Mouse (Mus musculus) myocyte (in vitro differentiated cells): Measurements from ENCODE around the gene Antxr1. TPM values are rescaled to one million over a fixed set of nuclear protein-coding genes. Genes with fewer than 3 reads are reported as not detected.

Experiments
- H3K27me3 ChIP-seq: one replicate; pipeline ENCODE4 v1.6.1; 2011; ENCODE audit not compliant: control insufficient read depth, insufficient read depth, insufficient read length
- H3K36me3 ChIP-seq: one replicate; pipeline ENCODE4 v1.6.1; 2011; ENCODE audit not compliant: control insufficient read depth, insufficient read depth
- H3K4me2 ChIP-seq: one replicate; pipeline ENCODE4 v1.6.1; 2011; ENCODE audit warnings: low read depth, control low read depth
- H3K4me3 ChIP-seq: one replicate; pipeline ENCODE4 v1.5.1; 2011; ENCODE audit warnings: mild to moderate bottlenecking, control low read depth, moderate library complexity
- H3K79me2 ChIP-seq: one replicate; pipeline ENCODE4 v1.6.1; 2011; ENCODE audit not compliant: control insufficient read depth, insufficient read depth
- H3ac ChIP-seq: one replicate; pipeline ENCODE4 v1.6.1; 2011; ENCODE audit not compliant: control insufficient read depth, insufficient read length
- CEBPB ChIP-seq: IDR thresholded peaks from 2 replicates; pipeline ENCODE4 v1.6.1; 2011; ENCODE audit warnings: mild to moderate bottlenecking, moderate library complexity; ENCODE audit not compliant: poor library complexity, insufficient read depth, severe bottlenecking
- E2F4 ChIP-seq: IDR thresholded peaks from one replicate; pipeline ENCODE4 v1.6.1; 2011; ENCODE audit warnings: mild to moderate bottlenecking, control low read depth, moderate library complexity; ENCODE audit not compliant: insufficient read depth
- MAX ChIP-seq: IDR thresholded peaks from one replicate; pipeline ENCODE4 v1.6.1; 2011; ENCODE audit warnings: low read depth, mild to moderate bottlenecking, control low read depth
- MYOD1 ChIP-seq, 3 experiments: IDR thresholded peaks; one replicate each; pipeline ENCODE4 v1.6.1; 2011; ENCODE audit warnings: control low read depth in 2 of 3, low read depth in 2 of 3, mild to moderate bottlenecking in 2 of 3, moderate library complexity in 1 of 3; ENCODE audit not compliant: insufficient read length in 2 of 3, control insufficient read depth in 1 of 3
- MYOG ChIP-seq, 3 experiments: IDR thresholded peaks; one replicate each; pipeline ENCODE4 v1.6.1; 2011; ENCODE audit warnings: control low read depth in 2 of 3, low read depth in 2 of 3, mild to moderate bottlenecking in 2 of 3; ENCODE audit not compliant: insufficient read length in 2 of 3, control insufficient read depth in 1 of 3, insufficient read depth in 1 of 3
- POLR2A ChIP-seq: IDR thresholded peaks from one replicate; pipeline ENCODE4 v1.6.1; 2011; ENCODE audit warnings: low read depth, mild to moderate bottlenecking, control low read depth, moderate library complexity; ENCODE audit not compliant: insufficient read length
- POLR2AphosphoS2 ChIP-seq: IDR thresholded peaks from one replicate; pipeline ENCODE4 v1.6.1; 2011; ENCODE audit warnings: low read depth, control low read depth; ENCODE audit not compliant: insufficient read length
- REST ChIP-seq: IDR thresholded peaks from one replicate; pipeline ENCODE4 v1.6.1; 2011; ENCODE audit warnings: mild to moderate bottlenecking, control low read depth, moderate library complexity; ENCODE audit not compliant: insufficient read depth, insufficient read length
- SRF ChIP-seq: IDR thresholded peaks from one replicate; pipeline ENCODE4 v1.6.1; 2011; ENCODE audit warnings: low read depth; ENCODE audit not compliant: control insufficient read depth, insufficient read length
- TCF12 ChIP-seq: IDR thresholded peaks from one replicate; pipeline ENCODE4 v1.6.1; 2011; ENCODE audit warnings: mild to moderate bottlenecking, control low read depth; ENCODE audit not compliant: poor library complexity, insufficient read depth, severe bottlenecking
- TCF3 ChIP-seq: IDR thresholded peaks from one replicate; pipeline ENCODE4 v1.6.1; 2011; ENCODE audit warnings: low read depth, control low read depth; ENCODE audit not compliant: insufficient read length
- USF1 ChIP-seq: IDR thresholded peaks from one replicate; pipeline ENCODE4 v1.6.1; 2011; ENCODE audit warnings: low read depth, mild to moderate bottlenecking, control low read depth, moderate library complexity
- polyA plus RNA-seq: library from polyadenylated mRNA; unstranded; fragments of >200 nt; fragmentation: generic; extraction: Trizol; gene quantifications from one replicate; pipeline ENCODE4 v1.2.1, GENCODE M21; 2012; ENCODE audit warnings: missing spikeins

The Antxr1 gene
- polyA plus RNA-seq, 1 experiment: 8.6 TPM

GRCm38 (mm10) chr6:87230041-87230440, 105.6 kb downstream of the Antxr1 start:
- Histone ChIP-seq H3K36me3 (no peaks in the 10 kb centered on the region), H3K79me2 (no peaks in the 10 kb centered on the region), H3K4me2 (no peak overlapping the region), H3K4me3 (no peak overlapping the region), H3ac (no peak overlapping the region), H3K27me3 (no peaks in the 10 kb centered on the region)
- TF ChIP-seq POLR2A (no peak), SRF (no peak), MYOD1 (IDR thresholded peaks at IDR 0.05; ENCODE audit: control insufficient read depth in 1 of 3, insufficient read length in 2 of 3, low read depth in 2 of 3) (no peak), REST (no peak), CEBPB (no peak), TCF3 (no peak), TCF12 (no peak), POLR2AphosphoS2 (no peak), MYOG (IDR thresholded peaks at IDR 0.05; ENCODE audit: control insufficient read depth in 1 of 3, insufficient read depth in 1 of 3, insufficient read length in 2 of 3, low read depth in 2 of 3) (no peak), MAX (no peak), E2F4 (no peak), USF1 (no peak)

GRCm38 (mm10) chr6:87227940-87228339, 107.7 kb downstream of the Antxr1 start:
- Histone ChIP-seq H3K4me2 (peak overlapping the region; percentile 25), H3K36me3 (no peaks in the 10 kb centered on the region), H3ac (no peak overlapping the region), H3K79me2 (no peaks in the 10 kb centered on the region), H3K27me3 (no peaks in the 10 kb centered on the region), H3K4me3 (no peak overlapping the region)
- peak in 2 of 3 experiments; percentile 89 to 91 for TF ChIP-seq MYOD1 (IDR thresholded peaks at IDR 0.05; ENCODE audit: control insufficient read depth in 1 of 3, insufficient read length in 2 of 3, low read depth in 2 of 3)
- TF ChIP-seq REST: no peak
- TF ChIP-seq TCF3: peak; percentile 71
- TF ChIP-seq TCF12: peak; percentile 78
- peak; percentile 25 to 91 (median 43) for TF ChIP-seq MYOG (IDR thresholded peaks at IDR 0.05; ENCODE audit: control insufficient read depth in 1 of 3, insufficient read depth in 1 of 3, insufficient read length in 2 of 3, low read depth in 2 of 3)

GRCm38 (mm10) chr6:87226315-87226714, 109.3 kb downstream of the Antxr1 start:
- Histone ChIP-seq H3K79me2 (no peaks in the 10 kb centered on the region), H3K4me3 (no peak overlapping the region), H3K4me2 (no peak overlapping the region), H3K27me3 (no peaks in the 10 kb centered on the region), H3K36me3 (no peaks in the 10 kb centered on the region), H3ac (no peak overlapping the region)
- no peak for TF ChIP-seq TCF12
- TF ChIP-seq USF1: no peak
- TF ChIP-seq MYOD1 (IDR thresholded peaks at IDR 0.05; ENCODE audit: control insufficient read depth in 1 of 3, insufficient read length in 2 of 3, low read depth in 2 of 3): no peak
- no peak for TF ChIP-seq MAX
- TF ChIP-seq TCF3: no peak
- TF ChIP-seq POLR2A: no peak
- no peak for TF ChIP-seq CEBPB
- no peak for TF ChIP-seq REST
- TF ChIP-seq SRF: no peak
- no peak for TF ChIP-seq MYOG (IDR thresholded peaks at IDR 0.05; ENCODE audit: control insufficient read depth in 1 of 3, insufficient read depth in 1 of 3, insufficient read length in 2 of 3, low read depth in 2 of 3)
- TF ChIP-seq E2F4: no peak
- TF ChIP-seq POLR2AphosphoS2: no peak

GRCm38 (mm10) chr6:87225286-87225685, 110.3 kb downstream of the Antxr1 start:
- no peak overlapping the region for H3ac ChIP-seq
- no peak overlapping the region for H3K4me3 ChIP-seq
- no peaks in the 10 kb centered on the region for H3K36me3 ChIP-seq
- no peaks in the 10 kb centered on the region for H3K27me3 ChIP-seq
- H3K4me2 ChIP-seq: no peak overlapping the region
- H3K79me2 ChIP-seq: no peaks in the 10 kb centered on the region
- no peak for TF ChIP-seq TCF3
- no peak for TF ChIP-seq POLR2A
- no peak for TF ChIP-seq MYOD1 (IDR thresholded peaks at IDR 0.05; ENCODE audit: control insufficient read depth in 1 of 3, insufficient read length in 2 of 3, low read depth in 2 of 3)
- TF ChIP-seq REST: no peak

- Histone ChIP-seq H3ac (no peak overlapping the region), H3K79me2 (no peaks in the 10 kb centered on the region), H3K27me3 (no peaks in the 10 kb centered on the region), H3K4me3 (no peak overlapping the region), H3K36me3 (no peaks in the 10 kb centered on the region), H3K4me2 (no peak overlapping the region)
- TF ChIP-seq REST (no peak), MAX (no peak), E2F4 (no peak), TCF3 (no peak), CEBPB (no peak), USF1 (no peak), TCF12 (no peak), MYOD1 (IDR thresholded peaks at IDR 0.05; ENCODE audit: control insufficient read depth in 1 of 3, insufficient read length in 2 of 3, low read depth in 2 of 3) (no peak), MYOG (IDR thresholded peaks at IDR 0.05; ENCODE audit: control insufficient read depth in 1 of 3, insufficient read depth in 1 of 3, insufficient read length in 2 of 3, low read depth in 2 of 3) (no peak), POLR2A (no peak)
Observed at GRCm38 (mm10) chr6:87222854-87223631, 112.6 kb downstream of the Antxr1 start.
